Mouse (Mus musculus): Measurements from ENCODE around the gene Slc35f6.
A peak's percentile ranks its signal among the peaks of the same experiment; 100 is the strongest.
"Not testable (repeated sequence)": the region's sequence is repeated elsewhere in the genome, so short reads cannot be mapped to it uniquely, and the experiment has no call there.

Slc35f6 gene

DNA sequence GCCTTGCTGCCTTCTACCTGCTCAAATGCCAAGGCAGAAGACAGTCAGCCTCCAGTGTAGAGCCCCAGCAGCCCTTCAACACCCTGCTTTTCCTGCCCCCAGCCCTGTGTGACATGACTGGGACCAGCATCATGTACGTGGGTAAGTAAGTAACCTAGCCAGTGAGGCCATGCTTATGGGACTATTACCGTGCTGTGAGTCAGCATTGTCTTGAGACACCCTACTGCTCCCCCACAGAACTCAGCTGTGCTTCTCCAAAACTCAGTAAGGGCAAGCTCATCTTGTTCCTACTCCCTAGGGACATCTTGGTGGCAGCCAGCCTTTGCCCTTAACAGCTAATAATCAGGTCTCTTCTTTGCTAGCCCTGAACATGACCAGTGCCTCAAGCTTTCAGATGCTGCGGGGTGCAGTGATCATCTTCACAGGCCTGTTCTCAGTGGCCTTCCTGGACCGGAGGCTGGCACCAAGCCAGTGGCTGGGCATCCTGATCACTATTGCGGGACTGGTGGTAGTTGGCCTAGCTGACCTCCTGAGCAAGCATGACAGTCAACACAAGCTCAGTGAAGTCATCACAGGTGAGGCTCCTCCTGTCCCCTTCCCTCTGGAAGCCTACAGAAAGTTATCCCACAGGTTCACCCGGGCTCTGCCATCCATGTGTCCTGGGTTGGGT, 7.9 kb downstream of the Slc35f6 start:
- no peak for DNase-seq (ENCODE audit: low spot score)

DNA sequence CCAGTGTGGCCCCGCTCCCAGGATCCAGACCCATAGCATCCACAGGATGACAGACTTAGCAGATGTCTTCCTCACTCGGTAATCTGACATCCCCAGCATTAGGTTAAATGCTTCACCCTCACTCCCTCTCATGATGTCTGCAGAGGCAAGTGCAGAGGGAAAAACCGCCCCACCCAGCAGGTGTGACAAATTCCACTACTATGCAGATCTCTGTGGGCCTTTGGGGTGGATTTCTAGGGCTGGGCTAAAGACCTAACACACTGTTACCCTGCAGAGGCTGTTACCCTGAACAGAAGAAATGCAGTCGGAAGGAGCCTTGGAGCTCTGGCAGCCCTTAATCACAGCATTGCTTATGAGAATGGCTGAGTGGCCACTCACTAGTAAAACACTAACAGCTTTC, 11.3 kb downstream of the Slc35f6 start:
- DNase-seq (ENCODE audit: low spot score): no peak

DNA sequence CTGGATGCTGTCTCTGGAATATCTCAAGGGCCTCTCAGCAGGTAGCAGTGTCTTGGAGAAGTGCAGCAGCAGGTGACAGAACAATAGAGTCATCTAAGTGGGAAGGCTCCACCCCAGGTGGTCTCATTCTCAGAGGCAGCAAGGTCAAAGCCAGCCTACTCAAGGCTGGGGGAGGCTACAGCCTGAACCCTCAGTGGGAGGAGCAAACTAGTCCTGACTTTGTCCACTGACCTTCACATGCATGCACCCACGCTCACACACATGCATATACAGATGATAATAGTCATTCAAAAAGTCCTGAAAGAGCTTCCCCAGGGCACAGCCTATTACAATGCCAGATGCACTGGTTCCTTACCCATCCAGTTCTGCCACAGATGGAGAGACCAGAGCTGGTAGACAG, 12.5 kb downstream of the Slc35f6 start:
- no peak for DNase-seq (ENCODE audit: low spot score)

DNA sequence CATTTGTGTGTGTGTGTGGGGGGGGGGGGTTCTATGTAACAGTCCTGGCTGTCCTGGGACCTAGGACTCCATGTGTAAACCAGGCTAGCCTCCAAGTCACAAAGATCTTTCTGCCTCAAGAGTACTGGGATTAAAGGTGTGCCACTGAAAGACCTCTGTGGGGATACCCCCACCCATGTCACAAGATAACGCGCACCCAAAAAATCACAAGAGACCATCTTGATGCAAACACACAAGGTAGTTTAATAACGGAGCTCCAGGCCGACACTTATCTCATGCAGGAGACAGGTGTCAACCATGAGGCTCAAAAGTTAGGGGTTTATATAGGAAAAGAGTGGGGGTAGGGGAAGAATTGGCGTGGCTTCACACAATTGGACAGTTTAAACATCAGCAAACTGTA, 13.1 kb downstream of the Slc35f6 start:
- DNase-seq (ENCODE audit: low spot score): no peak

DNA sequence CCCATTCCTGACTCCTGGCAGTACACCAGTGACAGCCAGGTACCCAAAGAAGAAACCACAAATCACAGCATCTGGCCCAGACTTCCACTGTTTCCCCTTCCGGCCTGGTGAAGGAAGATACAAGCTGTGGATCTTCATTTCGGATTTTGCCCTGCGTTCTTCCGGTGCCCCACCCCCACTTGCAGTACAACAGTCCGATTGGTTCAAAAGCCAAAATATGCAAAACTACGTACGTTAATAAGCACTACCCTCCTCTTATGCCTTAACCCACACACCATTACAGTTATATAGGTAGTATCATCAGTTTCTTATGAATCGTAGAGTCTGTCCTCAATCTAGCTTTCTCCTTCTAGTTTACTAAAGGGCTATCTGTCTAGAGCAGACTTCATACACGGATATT, 17.6 kb downstream of the Slc35f6 start:
- no peak for DNase-seq (ENCODE audit: low spot score)

DNA sequence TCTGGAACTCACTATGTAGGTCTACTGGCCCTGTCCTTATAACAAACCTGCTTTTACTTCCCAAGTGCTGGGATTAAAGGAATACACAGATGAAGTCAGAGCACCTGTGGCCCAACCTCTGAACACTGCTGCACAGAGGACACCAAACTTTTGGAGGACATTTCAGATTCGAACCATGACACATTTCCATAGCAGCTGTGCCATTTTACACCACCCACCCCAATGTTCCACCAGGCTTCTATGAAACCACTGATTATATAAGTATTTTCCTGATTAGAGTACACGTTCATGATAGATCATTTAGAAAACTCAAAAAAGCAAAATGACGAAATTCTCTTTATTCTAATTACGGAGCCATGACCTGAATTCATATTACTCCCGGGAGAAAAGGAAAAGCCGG, 18.2 kb downstream of the Slc35f6 start:
- peak; percentile 56 for DNase-seq (ENCODE audit: low spot score)

DNA sequence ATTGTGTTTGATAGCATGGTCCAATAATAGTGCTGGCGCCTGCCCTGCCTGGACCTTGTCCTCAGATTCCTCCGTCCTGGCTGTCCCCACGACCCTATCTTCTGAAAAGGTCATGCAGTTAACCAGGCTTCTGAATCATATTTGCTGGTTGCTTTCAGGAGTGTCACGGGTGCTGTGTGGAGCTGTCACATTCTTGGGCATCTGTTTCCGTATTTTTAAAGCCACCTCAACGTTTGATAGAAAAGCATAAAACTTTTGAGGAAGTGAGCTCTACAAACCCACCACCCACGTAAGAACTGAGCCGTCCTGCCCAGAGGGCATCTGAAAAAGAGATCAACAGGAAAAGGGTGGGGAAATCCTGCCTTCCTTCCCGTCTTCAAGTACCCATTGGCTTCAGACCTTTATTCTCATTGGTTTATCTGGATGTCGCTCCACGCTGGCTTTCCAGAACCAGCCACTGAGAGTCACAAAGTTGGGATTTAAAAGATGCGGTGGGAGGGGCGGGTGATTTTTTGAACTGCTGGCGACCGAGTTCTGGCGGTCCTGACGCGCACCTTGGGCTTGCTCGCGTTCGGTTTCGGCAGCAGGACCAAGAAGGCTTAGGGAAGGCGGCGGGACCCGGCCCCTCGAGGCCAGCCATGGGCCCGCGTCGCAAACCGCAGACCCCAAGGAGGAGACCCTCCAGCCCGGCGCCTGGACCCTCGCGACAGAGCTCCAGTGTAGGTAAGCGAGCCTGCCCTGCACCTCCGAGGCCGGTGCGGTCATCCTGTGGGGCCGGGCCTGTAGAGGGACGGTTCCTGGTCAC, 18.9 kb downstream of the Slc35f6 start, which contains the start of gene Cenpa:
Gene Cenpa (plus strand): TSS at position 387 of the 805 bp plus-strand sequence.
- peak; percentile 92 for DNase-seq (ENCODE audit: low spot score)

DNA sequence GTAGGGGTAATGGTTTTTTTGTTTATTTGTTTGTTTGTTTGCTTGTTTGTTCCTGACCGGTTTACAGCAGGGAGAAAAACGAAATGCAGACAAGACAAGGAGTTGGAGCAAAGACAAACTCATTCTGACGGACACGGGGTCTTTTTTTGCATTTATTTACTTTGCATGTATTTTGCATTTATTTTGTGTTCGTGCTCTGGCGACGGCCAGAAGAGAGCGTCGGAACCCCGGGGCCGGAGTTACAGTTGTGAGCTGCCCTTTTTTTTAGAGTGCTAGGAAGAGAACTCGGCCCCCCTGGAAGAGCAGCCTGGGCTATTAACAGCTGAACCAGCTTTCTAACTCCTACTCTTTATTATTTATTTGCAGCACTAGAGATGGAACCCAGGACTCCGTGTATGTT, 19.5 kb downstream of the Slc35f6 start:
- DNase-seq (ENCODE audit: low spot score): no peak

DNA sequence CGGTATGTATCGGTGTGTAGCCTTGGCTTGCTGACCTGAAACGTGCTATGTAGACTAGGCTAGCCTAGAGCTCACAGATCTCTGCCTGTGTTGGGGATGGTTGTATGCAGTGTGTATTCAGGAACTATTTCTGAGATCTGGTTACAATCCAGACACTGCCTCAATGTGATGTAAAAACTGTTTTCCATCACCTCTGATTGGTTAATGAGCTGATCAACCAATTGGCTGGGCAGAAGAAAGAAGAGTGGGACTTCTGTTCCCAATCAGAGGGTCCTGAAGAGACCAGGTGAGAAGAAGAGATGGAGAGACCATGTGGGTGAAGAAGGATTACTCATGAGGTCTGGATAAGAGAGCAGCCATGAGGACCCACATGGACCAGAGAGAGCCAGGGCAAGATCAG, 20.0 kb downstream of the Slc35f6 start:
- no peak for DNase-seq (ENCODE audit: low spot score)

DNA sequence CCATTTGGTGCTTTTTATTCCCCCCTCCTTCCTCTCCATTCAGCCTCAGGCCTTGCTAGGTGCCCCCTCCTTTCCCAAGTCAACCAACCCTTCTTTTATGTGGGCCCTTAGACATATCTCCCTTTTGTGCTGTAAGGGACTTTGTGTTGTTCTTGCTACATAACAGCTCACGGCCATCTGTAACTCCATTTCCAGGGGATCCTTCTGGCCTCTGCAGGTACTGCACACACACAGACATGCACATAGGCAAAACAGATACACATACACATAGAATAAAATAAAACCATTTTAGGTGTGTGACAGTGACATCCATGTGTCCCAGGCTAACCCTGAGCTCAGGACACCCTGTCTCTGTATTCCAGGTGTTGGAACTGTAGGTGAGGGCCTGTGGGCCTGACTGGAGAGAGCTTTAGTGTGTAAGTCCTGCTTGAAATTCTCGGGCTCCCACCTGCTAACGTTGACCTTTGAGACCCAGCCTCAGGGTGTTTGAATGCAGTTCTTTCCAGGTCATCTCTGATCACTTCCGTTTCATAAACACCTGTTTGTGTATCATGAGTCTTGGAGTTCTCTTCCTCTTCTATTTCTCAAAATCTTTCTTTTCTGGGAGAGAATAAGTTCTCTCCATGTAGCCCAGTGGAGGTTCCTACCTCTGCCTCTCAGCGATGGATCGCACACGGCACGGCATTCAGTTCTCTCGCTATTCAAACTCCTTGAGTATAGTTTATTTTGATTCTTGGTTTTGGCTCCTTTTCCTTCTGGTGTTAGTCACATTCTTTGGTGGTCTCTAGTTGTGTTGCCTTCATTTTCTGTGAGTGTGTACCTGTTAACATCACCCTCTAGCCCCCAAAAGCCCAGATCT, 21.1 kb downstream of the Slc35f6 start:
- DNase-seq (ENCODE audit: low spot score): no peak

DNA sequence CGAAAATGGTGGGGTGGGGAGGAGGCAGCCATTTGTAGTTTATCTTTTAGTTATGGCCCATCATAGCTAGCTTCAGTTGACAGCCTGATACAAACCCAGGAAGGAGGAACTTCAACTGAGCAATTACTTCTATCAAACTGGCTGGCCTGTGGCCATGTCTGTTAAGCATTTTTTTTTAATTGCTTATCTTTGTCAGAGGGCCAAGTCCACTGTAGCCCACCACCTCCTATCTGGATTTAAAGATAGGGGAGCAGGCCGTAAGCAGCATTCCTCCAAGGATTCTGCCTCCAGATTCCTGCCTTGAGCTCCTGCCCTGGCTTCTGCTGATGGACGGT, 21.7 kb downstream of the Slc35f6 start:
- no peak for DNase-seq (ENCODE audit: low spot score)

DNA sequence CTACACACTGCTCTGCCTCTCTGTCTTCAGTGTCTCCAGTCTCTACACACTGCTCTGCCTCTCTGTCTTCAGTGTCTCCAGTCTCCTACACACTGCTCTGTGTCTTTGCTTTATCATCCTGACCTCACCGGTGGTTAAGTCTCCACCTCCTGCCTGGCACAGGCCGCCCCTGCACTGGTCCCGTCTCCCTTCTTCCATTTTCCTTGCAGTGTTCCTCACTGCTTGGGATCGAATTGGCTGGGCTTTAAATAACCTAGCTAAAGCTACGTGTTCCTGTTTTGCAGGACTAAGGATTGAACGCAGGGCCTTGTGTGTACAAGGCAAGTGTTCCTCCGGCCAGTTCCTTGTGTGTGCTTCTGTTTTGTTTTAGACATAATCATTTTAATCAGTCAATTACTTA, 22.4 kb downstream of the Slc35f6 start:
- DNase-seq (ENCODE audit: low spot score): no peak

DNA sequence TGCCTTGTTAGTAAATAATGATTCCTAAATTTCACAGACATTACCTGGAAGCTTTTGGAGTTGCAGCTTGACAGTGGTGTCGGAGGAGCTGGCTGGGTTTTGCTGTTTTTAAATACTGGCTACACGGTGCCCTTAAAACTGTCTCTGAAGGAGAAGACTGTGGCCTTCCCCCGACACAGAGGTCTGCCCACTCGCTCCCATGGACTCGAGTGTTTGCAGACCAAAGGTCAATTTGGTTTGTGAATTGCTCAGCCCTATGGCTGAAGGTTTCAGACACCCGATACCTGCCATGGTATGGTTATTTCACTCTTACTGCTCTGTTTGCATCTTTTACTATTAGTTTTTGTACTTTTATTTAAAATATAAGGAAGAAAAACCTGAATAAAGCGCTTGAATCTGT, 26.3 kb downstream of the Slc35f6 start:
- DNase-seq (ENCODE audit: low spot score): no peak

DNA sequence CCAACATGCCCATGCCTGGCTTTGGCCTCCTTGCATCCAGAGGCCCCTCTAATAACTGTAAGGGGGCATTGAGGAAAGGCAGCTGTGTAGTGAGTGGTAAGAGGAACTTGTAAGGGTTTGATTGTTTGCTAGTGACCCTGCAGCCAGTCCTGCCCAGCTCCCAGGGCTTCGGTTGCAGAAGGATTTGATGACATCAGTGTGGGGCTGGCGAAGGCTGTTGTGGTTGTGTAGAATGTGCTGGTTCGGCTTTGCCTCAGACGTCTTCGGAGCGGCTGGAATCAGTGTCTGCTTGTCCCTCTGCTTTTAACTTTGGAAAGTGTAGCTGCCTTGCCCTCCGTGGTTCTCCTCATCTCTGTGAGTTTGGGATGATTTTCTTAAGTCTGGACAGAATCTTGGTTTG, 29.1 kb downstream of the Slc35f6 start:
- DNase-seq (ENCODE audit: low spot score): no peak

DNA sequence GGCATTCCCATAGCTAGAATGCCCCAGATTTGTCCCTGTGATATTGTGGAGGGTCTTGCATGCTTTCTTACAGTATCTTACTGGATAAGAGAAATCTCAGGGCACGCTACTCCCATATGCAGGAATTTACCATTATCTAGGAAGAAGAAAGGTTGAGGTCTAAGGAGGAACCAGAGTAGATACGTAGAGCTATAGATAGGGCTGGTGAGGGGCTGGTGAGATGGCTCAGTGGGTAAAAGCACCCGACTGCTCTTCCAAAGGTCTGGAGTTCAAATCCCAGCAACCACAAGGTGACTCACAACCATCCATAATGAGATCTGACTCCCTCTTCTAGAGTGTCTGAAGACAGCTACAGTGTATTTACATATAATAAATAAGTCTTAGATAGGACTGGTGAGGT, 30.3 kb downstream of the Slc35f6 start:
- DNase-seq (ENCODE audit: low spot score): not testable (repeated sequence)

DNA sequence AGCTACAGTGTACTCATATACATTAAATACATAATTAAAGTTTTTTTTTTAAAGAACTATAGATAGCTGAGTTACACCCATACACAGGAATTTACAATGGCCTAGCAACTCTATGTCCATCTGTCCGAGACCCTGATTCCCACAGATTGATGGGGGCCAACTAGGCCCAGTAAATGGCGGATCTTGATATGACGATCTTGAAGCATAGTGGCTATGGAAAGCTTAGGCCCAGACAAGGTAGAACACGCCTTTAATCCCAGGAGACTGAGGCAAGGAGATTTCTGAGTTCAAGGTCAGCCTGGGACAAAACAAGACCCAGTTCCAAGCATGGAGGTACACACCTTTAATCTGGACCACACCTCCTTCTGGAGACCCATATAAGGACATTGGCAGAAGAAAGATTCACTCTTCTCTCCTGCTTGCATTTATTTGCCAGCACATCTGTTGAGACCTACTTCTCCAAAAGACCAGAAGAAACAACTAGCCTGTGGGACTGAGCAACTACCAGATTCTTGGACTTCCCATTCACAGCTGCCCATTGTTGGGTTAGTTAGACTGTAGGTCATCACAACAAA, 31.1 kb downstream of the Slc35f6 start:
- no peak for DNase-seq (ENCODE audit: low spot score)

DNA sequence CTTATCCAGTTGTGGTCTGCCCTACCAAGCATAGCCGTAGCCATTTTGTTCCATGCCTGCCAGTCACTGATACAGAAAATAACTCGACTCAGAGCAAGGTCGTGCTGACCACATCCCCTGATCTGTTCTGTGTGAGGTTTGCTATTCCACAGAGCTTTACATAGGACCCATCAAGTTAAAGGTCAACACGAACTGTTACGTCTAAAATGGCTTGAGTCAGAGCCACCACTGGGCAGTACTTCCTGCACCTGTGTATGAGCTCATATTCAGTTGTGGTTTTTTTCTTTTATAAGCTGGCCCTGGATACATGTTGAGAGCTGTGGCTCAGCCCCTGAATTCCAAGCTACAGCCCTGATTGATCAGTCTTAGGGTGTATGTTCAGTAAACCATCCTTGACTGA, 31.9 kb downstream of the Slc35f6 start:
- DNase-seq (ENCODE audit: low spot score): no peak

DNA sequence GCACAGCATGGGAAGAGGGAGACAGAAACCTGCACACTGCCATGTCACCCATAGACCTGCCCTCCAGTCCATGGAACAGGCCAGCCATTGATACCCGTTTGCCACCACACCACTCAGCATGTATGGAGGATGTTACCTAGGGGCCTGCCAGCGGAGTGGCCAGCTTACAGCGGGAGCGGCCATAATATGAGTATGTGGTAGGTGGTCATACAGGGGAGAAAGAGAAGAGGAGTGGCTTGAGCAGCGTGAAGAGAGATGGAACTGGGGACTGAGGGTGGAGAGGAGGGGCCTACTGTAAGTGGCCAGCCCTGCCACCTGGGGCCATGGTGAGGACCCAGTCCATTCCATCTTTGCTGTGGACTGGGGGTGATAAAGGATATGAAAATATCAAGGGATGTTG, 34.2 kb downstream of the Slc35f6 start:
- no peak for DNase-seq (ENCODE audit: low spot score)

DNA sequence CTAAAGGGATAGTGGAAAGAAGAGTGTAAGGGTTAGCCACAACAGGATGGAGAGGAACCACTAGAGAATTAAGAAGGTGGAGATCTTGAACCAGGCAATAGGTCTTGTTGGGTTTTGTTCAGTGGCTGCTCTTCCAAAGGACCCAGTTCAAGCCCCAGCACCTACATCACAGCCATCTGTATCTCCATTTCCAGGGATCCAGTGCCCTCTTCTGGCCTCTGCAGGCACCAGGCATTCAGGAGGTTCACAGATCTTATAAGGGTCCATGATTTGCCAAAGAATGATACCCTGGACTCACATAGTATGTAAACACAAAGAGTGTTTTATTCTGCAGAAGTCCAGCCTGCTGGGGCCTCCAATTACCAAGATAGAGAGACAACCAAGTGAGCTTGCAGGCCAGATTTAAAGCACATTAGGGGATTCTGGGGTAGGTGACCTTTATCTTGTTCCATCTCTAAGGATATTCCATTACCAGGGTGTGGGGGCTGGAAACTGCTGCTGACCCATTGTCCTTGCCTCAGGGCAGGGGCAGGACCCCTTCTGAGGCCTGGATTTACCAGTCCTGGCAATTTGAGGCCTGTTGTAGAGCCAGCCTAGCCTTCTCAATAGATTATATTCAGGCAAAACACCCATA, 35.4 kb downstream of the Slc35f6 start:
- DNase-seq (ENCODE audit: low spot score): no peak

DNA sequence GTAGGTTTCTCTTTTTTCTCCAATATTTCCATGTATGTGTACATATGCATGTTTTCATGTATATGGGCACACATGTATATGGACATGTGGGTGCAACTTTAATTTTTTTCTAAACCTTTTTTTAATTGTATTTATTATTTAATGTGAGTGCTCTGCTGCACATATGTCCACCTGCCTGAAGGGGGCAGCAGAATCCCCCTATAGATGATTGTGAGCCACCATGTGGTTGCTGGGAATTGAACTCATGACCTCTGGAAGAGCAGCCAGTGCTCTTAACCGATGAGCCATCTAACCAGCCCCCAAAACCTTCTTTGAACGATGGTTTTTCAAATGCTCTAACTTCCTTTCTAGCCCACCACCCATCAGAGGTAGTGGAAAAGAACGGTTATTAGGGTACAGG, 36.3 kb downstream of the Slc35f6 start:
- no peak for DNase-seq (ENCODE audit: low spot score)

DNA sequence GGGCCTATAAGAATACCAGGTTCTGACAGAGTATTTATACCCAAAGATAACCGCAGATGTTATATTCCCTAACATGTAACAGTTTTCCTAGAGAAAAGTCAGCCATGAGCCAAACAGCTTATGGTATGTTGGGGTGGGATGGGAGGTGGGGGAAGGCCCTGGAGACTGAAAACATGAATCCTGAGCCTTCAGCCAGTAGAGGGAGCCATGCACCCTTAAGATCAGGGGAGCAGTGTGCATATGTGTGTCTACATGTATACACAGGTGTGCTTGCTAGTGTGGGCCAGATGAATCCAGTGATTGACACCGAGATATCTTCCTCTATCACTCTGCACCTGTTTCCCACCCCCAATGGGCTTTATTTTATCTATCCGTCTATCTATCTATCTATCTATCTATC, 39.0 kb downstream of the Slc35f6 start:
- DNase-seq (ENCODE audit: low spot score): no peak

DNA sequence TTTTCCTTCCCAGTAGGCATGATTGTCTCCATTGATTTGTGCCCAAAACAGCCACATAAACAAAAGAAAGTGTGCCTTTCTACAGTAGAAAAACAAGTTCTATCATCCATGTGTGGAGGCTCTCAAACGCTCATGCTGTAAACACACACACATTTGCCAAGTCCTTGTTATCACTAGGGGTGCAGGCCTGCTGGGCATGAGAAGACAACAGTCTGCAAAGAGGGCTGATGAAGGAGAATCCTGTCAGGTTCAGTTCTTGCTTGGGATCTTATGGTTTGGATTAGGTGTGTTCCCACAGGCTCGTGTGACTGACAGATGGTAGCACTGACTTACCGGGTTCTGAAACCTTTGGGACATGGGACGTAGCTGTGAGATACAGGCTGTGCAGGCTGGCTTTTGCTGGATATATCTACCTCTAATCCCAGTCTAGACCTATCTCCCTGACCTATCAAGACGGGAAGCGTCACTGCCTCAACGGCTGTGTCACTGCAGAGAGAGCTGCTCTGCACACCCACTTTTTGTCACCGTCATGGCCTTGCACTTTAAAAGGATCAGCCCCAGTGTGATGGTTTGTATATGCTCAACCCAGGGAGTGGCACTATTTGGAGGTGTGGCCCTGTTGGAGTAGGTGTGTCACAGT, 52.7 kb downstream of the Slc35f6 start:
- no peak for DNase-seq (ENCODE audit: low spot score)

All from left cerebral cortex, adult 11 months (tissue).